Mouse (Mus musculus): ENCODE measurements around the gene Armc9. TPM values are rescaled to one million over a fixed set of nuclear protein-coding genes. Genes with fewer than 3 reads are reported as not detected.

Armc9 gene
- polyA plus RNA-seq, 1 experiment from 2014 or later = 22.1 TPM

- Histone ChIP-seq H3K4me1 (ENCODE audit: control insufficient read depth, insufficient read depth, low read length) (no peaks in the 10 kb centered on the region), H3K27ac (ENCODE audit: low read depth, low read length) (no peak overlapping the region), H3K4me3 (ENCODE audit: low read depth, low read length) (no peak overlapping the region), H3K9ac (ENCODE audit: low read length) (no peak overlapping the region), H3K4me2 (ENCODE audit: low read length) (no peak overlapping the region), H3K36me3 (ENCODE audit: control insufficient read depth, insufficient read depth, low read length) (no peaks in the 10 kb centered on the region), H3K9me3 (replicated peaks; ENCODE audit: control insufficient read depth, low read length) (no peaks in the 10 kb centered on the region), H3K27me3 (replicated peaks; ENCODE audit: control insufficient read depth, insufficient read depth, low read length) (no peaks in the 10 kb centered on the region)
- DNase-seq (ENCODE audit: low spot score) = peak; percentile 28
- 63% methylated on average over 6 of the region's 6 CpGs for WGBS
- ATAC-seq = no peak
Observed at GRCm38 (mm10) chr1:86225195-86225594, 70.6 kb downstream of the Armc9 start.

GRCm38 (mm10) chr1:86228653-86229052, 74.1 kb downstream of the Armc9 start:
- no peak overlapping the region for H3K9ac ChIP-seq (ENCODE audit: low read length)
- H3K27ac ChIP-seq (ENCODE audit: low read depth, low read length) = no peak overlapping the region
- WGBS = 92% methylated on average over 8 of the region's 8 CpGs
- DNase-seq (ENCODE audit: low spot score) (no peak), ATAC-seq (no peak)
- no peaks in the 10 kb centered on the region for H3K9me3 ChIP-seq (replicated peaks; ENCODE audit: control insufficient read depth, low read length)
- no peaks in the 10 kb centered on the region for H3K27me3 ChIP-seq (replicated peaks; ENCODE audit: control insufficient read depth, insufficient read depth, low read length)
- H3K4me1 ChIP-seq (ENCODE audit: control insufficient read depth, insufficient read depth, low read length) = no peaks in the 10 kb centered on the region
- no peak overlapping the region for H3K4me2 ChIP-seq (ENCODE audit: low read length)
- H3K36me3 ChIP-seq (ENCODE audit: control insufficient read depth, insufficient read depth, low read length) = no peaks in the 10 kb centered on the region
- H3K4me3 ChIP-seq (ENCODE audit: low read depth, low read length) = no peak overlapping the region

- H3K4me3 ChIP-seq (ENCODE audit: low read depth, low read length) = no peak overlapping the region
- 94% methylated on average over 9 of the region's 9 CpGs for WGBS
- H3K4me1 ChIP-seq (ENCODE audit: control insufficient read depth, insufficient read depth, low read length) = no peaks in the 10 kb centered on the region
- ATAC-seq = no peak
- no peaks in the 10 kb centered on the region for H3K36me3 ChIP-seq (ENCODE audit: control insufficient read depth, insufficient read depth, low read length)
- no peaks in the 10 kb centered on the region for H3K27me3 ChIP-seq (replicated peaks; ENCODE audit: control insufficient read depth, insufficient read depth, low read length)
- DNase-seq (ENCODE audit: low spot score) = no peak
- H3K9ac ChIP-seq (ENCODE audit: low read length) = no peak overlapping the region
- H3K4me2 ChIP-seq (ENCODE audit: low read length) = no peak overlapping the region
- H3K9me3 ChIP-seq (replicated peaks; ENCODE audit: control insufficient read depth, low read length) = no peaks in the 10 kb centered on the region
- H3K27ac ChIP-seq (ENCODE audit: low read depth, low read length) = no peak overlapping the region
Observed at GRCm38 (mm10) chr1:86229184-86229829, 74.7 kb downstream of the Armc9 start.

- WGBS = 89% methylated on average over 5 of the region's 5 CpGs
Observed at GRCm38 (mm10) chr1:86232631-86233030, 78.1 kb downstream of the Armc9 start.

GRCm38 (mm10) chr1:86233808-86234207, 79.2 kb downstream of the Armc9 start:
- H3K9me3 ChIP-seq (replicated peaks; ENCODE audit: control insufficient read depth, low read length) = no peaks in the 10 kb centered on the region
- no peak for ATAC-seq
- WGBS = 86% methylated on average over 4 of the region's 4 CpGs

More at GRCm38 (mm10) chr1:86232631-86233030, 78.1 kb downstream of the Armc9 start:
- Histone ChIP-seq H3K9me3 (replicated peaks; ENCODE audit: control insufficient read depth, low read length) (no peaks in the 10 kb centered on the region), H3K4me1 (ENCODE audit: control insufficient read depth, insufficient read depth, low read length) (no peaks in the 10 kb centered on the region), H3K36me3 (ENCODE audit: control insufficient read depth, insufficient read depth, low read length) (no peaks in the 10 kb centered on the region), H3K9ac (ENCODE audit: low read length) (no peak overlapping the region), H3K4me2 (ENCODE audit: low read length) (no peak overlapping the region), H3K4me3 (ENCODE audit: low read depth, low read length) (no peak overlapping the region), H3K27me3 (replicated peaks; ENCODE audit: control insufficient read depth, insufficient read depth, low read length) (no peaks in the 10 kb centered on the region), H3K27ac (ENCODE audit: low read depth, low read length) (no peak overlapping the region)
- no peak for ATAC-seq
- no peak for DNase-seq (ENCODE audit: low spot score)

GRCm38 (mm10) chr1:86235118-86235517, 80.5 kb downstream of the Armc9 start:
- no peaks in the 10 kb centered on the region for H3K27me3 ChIP-seq (replicated peaks; ENCODE audit: control insufficient read depth, insufficient read depth, low read length)
- H3K9ac ChIP-seq (ENCODE audit: low read length) = no peak overlapping the region
- no peaks in the 10 kb centered on the region for H3K9me3 ChIP-seq (replicated peaks; ENCODE audit: control insufficient read depth, low read length)
- ATAC-seq (no peak), DNase-seq (ENCODE audit: low spot score) (peak; percentile 4)
- H3K4me3 ChIP-seq (ENCODE audit: low read depth, low read length) = no peak overlapping the region
- H3K4me2 ChIP-seq (ENCODE audit: low read length) = no peak overlapping the region
- no peaks in the 10 kb centered on the region for H3K36me3 ChIP-seq (ENCODE audit: control insufficient read depth, insufficient read depth, low read length)
- no peaks in the 10 kb centered on the region for H3K4me1 ChIP-seq (ENCODE audit: control insufficient read depth, insufficient read depth, low read length)
- 85% methylated on average over 10 of the region's 10 CpGs for WGBS
- no peak overlapping the region for H3K27ac ChIP-seq (ENCODE audit: low read depth, low read length)

More at GRCm38 (mm10) chr1:86233808-86234207, 79.2 kb downstream of the Armc9 start:
- no peak overlapping the region for H3K4me3 ChIP-seq (ENCODE audit: low read depth, low read length)
- no peaks in the 10 kb centered on the region for H3K36me3 ChIP-seq (ENCODE audit: control insufficient read depth, insufficient read depth, low read length)
- no peak overlapping the region for H3K9ac ChIP-seq (ENCODE audit: low read length)
- H3K4me1 ChIP-seq (ENCODE audit: control insufficient read depth, insufficient read depth, low read length) = no peaks in the 10 kb centered on the region
- no peaks in the 10 kb centered on the region for H3K27me3 ChIP-seq (replicated peaks; ENCODE audit: control insufficient read depth, insufficient read depth, low read length)
- H3K27ac ChIP-seq (ENCODE audit: low read depth, low read length) = no peak overlapping the region
- H3K4me2 ChIP-seq (ENCODE audit: low read length) = no peak overlapping the region
- no peak for DNase-seq (ENCODE audit: low spot score)

GRCm38 (mm10) chr1:86236442-86236841, 81.9 kb downstream of the Armc9 start:
- 53% methylated on average over 10 of the region's 10 CpGs for WGBS
- DNase-seq (ENCODE audit: low spot score) (no peak), ATAC-seq (no peak)
- Histone ChIP-seq H3K9ac (ENCODE audit: low read length) (no peak overlapping the region), H3K27me3 (replicated peaks; ENCODE audit: control insufficient read depth, insufficient read depth, low read length) (no peaks in the 10 kb centered on the region), H3K9me3 (replicated peaks; ENCODE audit: control insufficient read depth, low read length) (no peaks in the 10 kb centered on the region), H3K4me1 (ENCODE audit: control insufficient read depth, insufficient read depth, low read length) (no peaks in the 10 kb centered on the region), H3K27ac (ENCODE audit: low read depth, low read length) (no peak overlapping the region), H3K36me3 (ENCODE audit: control insufficient read depth, insufficient read depth, low read length) (no peaks in the 10 kb centered on the region), H3K4me3 (ENCODE audit: low read depth, low read length) (no peak overlapping the region), H3K4me2 (ENCODE audit: low read length) (no peak overlapping the region)

- Histone ChIP-seq H3K9me3 (replicated peaks; ENCODE audit: control insufficient read depth, low read length) (no peaks in the 10 kb centered on the region), H3K36me3 (ENCODE audit: control insufficient read depth, insufficient read depth, low read length) (no peaks in the 10 kb centered on the region), H3K9ac (ENCODE audit: low read length) (no peak overlapping the region), H3K4me1 (ENCODE audit: control insufficient read depth, insufficient read depth, low read length) (no peaks in the 10 kb centered on the region), H3K27ac (ENCODE audit: low read depth, low read length) (no peak overlapping the region), H3K4me3 (ENCODE audit: low read depth, low read length) (no peak overlapping the region), H3K4me2 (ENCODE audit: low read length) (no peak overlapping the region), H3K27me3 (replicated peaks; ENCODE audit: control insufficient read depth, insufficient read depth, low read length) (no peaks in the 10 kb centered on the region)
- DNase-seq (ENCODE audit: low spot score) (no peak), ATAC-seq (no peak)
- WGBS = 83% methylated on average over 8 of the region's 8 CpGs
Observed at GRCm38 (mm10) chr1:86239010-86239409, 84.4 kb downstream of the Armc9 start.

- DNase-seq (ENCODE audit: low spot score) = no peak
Observed at GRCm38 (mm10) chr1:86239871-86240270, 85.3 kb downstream of the Armc9 start.

More at GRCm38 (mm10) chr1:86239871-86240270, 85.3 kb downstream of the Armc9 start:
- Histone ChIP-seq H3K27me3 (replicated peaks; ENCODE audit: control insufficient read depth, insufficient read depth, low read length) (no peaks in the 10 kb centered on the region), H3K4me1 (ENCODE audit: control insufficient read depth, insufficient read depth, low read length) (no peaks in the 10 kb centered on the region), H3K9me3 (replicated peaks; ENCODE audit: control insufficient read depth, low read length) (no peaks in the 10 kb centered on the region), H3K4me3 (ENCODE audit: low read depth, low read length) (no peak overlapping the region), H3K4me2 (ENCODE audit: low read length) (no peak overlapping the region), H3K27ac (ENCODE audit: low read depth, low read length) (no peak overlapping the region), H3K9ac (ENCODE audit: low read length) (no peak overlapping the region), H3K36me3 (ENCODE audit: control insufficient read depth, insufficient read depth, low read length) (0 out of 2 replicates have a peak, but pooled peaks cover 1% of the 10 kb centered on the region)
- 86% methylated on average over 6 of the region's 6 CpGs for WGBS
- ATAC-seq = no peak

Measured in forebrain, embryonic 14.5 days (tissue).